Comparison of ENCODE assay signal across 26 mouse cellular contexts in genomic region chr8:97038854-97039253, GRCm38 (mm10).
DNase-seq lines count a peak whose midpoint lies in the region; ATAC-seq and TF ChIP-seq lines count a peak whose summit lies in the region.
"Had no signal": no experiment of that assay in that cellular context is flagged by ENCODE, and none has a peak within 500 bp of the region (broad histone marks: within the 10 kb centered on the region; RNA-seq: fewer than 3 reads in every experiment).

No protein-coding gene starts in this region.

- no peak overlapping the region for H3K27ac ChIP-seq in lung, postnatal 0 days (ENCODE audit: low read length)
- 0 out of 2 replicates have a peak overlapping the region, but pooled peaks have one; percentile 22 for H3K27ac ChIP-seq in limb, embryonic 11.5 days (replicated peaks; ENCODE audit: low read depth, low read length)
- H3K27ac ChIP-seq: forebrain, embryonic 10.5 days; forebrain, embryonic 13.5 days; gastrocnemius, adult 2 months; heart, embryonic 15.5 days; hindbrain, embryonic 10.5 days; hindbrain, embryonic 13.5 days had no signal

- no peaks in the 10 kb centered on the region for H3K9me3 ChIP-seq in lung, postnatal 0 days (ENCODE audit: low read length)
- H3K9me3 ChIP-seq in limb, embryonic 11.5 days (ENCODE audit: control insufficient read depth, low read length), result no peaks in the 10 kb centered on the region
- H3K9me3 ChIP-seq: forebrain, embryonic 10.5 days; forebrain, embryonic 13.5 days; heart, embryonic 12.5 days; heart, embryonic 15.5 days; hindbrain, embryonic 10.5 days; hindbrain, embryonic 13.5 days had no signal

- no peak overlapping the region for H3K9ac ChIP-seq in lung, postnatal 0 days (replicated peaks; ENCODE audit: low read depth)
- H3K9ac ChIP-seq in limb, embryonic 11.5 days (ENCODE audit: low read length), result no peak overlapping the region
- H3K9ac ChIP-seq: forebrain, embryonic 13.5 days; heart, embryonic 12.5 days; heart, embryonic 15.5 days; hindbrain, embryonic 13.5 days had no signal

- TF ChIP-seq CTCF in lung, postnatal 0 days (IDR thresholded peaks at IDR 0.05), result no peak

- no peak overlapping the region for H3K4me3 ChIP-seq in lung, postnatal 0 days (ENCODE audit: low read depth, low read length)
- no peak overlapping the region for H3K4me3 ChIP-seq in limb, embryonic 11.5 days (ENCODE audit: low read depth, low read length)
- H3K4me3 ChIP-seq: forebrain, embryonic 10.5 days; forebrain, embryonic 13.5 days; gastrocnemius, adult 2 months; heart, embryonic 12.5 days; heart, embryonic 15.5 days; hindbrain, embryonic 10.5 days; hindbrain, embryonic 13.5 days had no signal

- no peaks in the 10 kb centered on the region for H3K27me3 ChIP-seq in lung, postnatal 0 days (replicated peaks; ENCODE audit: insufficient read depth, low read length)
- no peaks in the 10 kb centered on the region for H3K27me3 ChIP-seq in limb, embryonic 11.5 days (ENCODE audit: control insufficient read depth, insufficient read depth, low read length)
- H3K27me3 ChIP-seq: forebrain, embryonic 13.5 days; heart, embryonic 12.5 days; heart, embryonic 15.5 days; hindbrain, embryonic 13.5 days had no signal

- peak; percentile 13 for DNase-seq in embryo, embryonic 11 days
- no peak for DNase-seq in embryo, embryonic 9.5 days (ENCODE audit: extremely low spot score)
- peak; percentile 8 for DNase-seq in lung, postnatal 0 days (ENCODE audit: low spot score)
- no peak for DNase-seq in lung, postnatal 25 days (ENCODE audit: low spot score)
- DNase-seq in forelimb bud, embryonic 11.5 days (ENCODE audit: low read depth, low spot score), result peak; percentile 85
- DNase-seq in limb, embryonic 11.5 days (ENCODE audit: low spot score), result peak; percentile 41
- DNase-seq in cerebellum, adult 18-20 months, result no peak
- DNase-seq: adrenal gland, adult 8-10 months; adrenal gland, postnatal 25 days; cerebellum, adult 11-12 months; cerebellum, adult 9-11 months; cerebellum, postnatal 25 days; gastrocnemius, adult 2 months; gastrocnemius, postnatal 25 days; heart, adult 18-20 months; heart, postnatal 10 days; heart, postnatal 36 days had no signal

- no peak overlapping the region for H3K4me2 ChIP-seq in lung, postnatal 0 days (replicated peaks; ENCODE audit: low read depth, low read length)
- no peak overlapping the region for H3K4me2 ChIP-seq in limb, embryonic 11.5 days (ENCODE audit: low read depth, severe bottlenecking)
- H3K4me2 ChIP-seq: forebrain, embryonic 13.5 days; heart, embryonic 12.5 days; heart, embryonic 15.5 days; hindbrain, embryonic 13.5 days had no signal

- 46% methylated on average over 5 of the region's 5 CpGs for WGBS in lung, postnatal 0 days
- WGBS in limb, embryonic 11.5 days, result 14% methylated on average over 5 of the region's 5 CpGs

- ATAC-seq in lung, postnatal 0 days, result no peak
- peak; percentile 82 for ATAC-seq in limb, embryonic 11.5 days (ENCODE audit: insufficient number of reproducible peaks, low FRiP score, low TSS enrichment, low read depth)
- ATAC-seq: activated CD4-positive, CD25-positive, alpha-beta regulatory T cell, adult 4 months; forebrain, embryonic 13.5 days; forebrain, embryonic 16.5 days; hindbrain, embryonic 16.5 days had no signal

- H3K4me1 ChIP-seq in lung, postnatal 0 days (ENCODE audit: insufficient read depth, low read depth, low read length), result no peaks in the 10 kb centered on the region
- H3K4me1 ChIP-seq in limb, embryonic 11.5 days (ENCODE audit: control insufficient read depth, insufficient read depth, low read length), result 0 out of 2 replicates have a peak, but pooled peaks cover 4% of the 10 kb centered on the region
- H3K4me1 ChIP-seq: forebrain, embryonic 10.5 days; forebrain, embryonic 13.5 days; heart, embryonic 12.5 days; heart, embryonic 15.5 days; hindbrain, embryonic 10.5 days; hindbrain, embryonic 13.5 days had no signal

- no peak for TF ChIP-seq EP300 in lung, postnatal 0 days (IDR thresholded peaks at IDR 0.05)

- no peaks in the 10 kb centered on the region for H3K36me3 ChIP-seq in lung, postnatal 0 days (ENCODE audit: insufficient read depth, low read length)
- H3K36me3 ChIP-seq in limb, embryonic 11.5 days (ENCODE audit: control insufficient read depth, insufficient read depth, low read length), result no peaks in the 10 kb centered on the region
- H3K36me3 ChIP-seq: forebrain, embryonic 10.5 days; heart, embryonic 12.5 days; heart, embryonic 15.5 days; hindbrain, embryonic 10.5 days; hindbrain, embryonic 13.5 days had no signal

Comparison
In these comparisons a context has a peak if more than half of its experiments do, and no peak if none do; other contexts are left out.
1. DNase-seq: peak in embryo, embryonic 11 days (single experiment), lung, postnatal 0 days (single experiment), forelimb bud, embryonic 11.5 days (single experiment) and limb, embryonic 11.5 days (single experiment); none in embryo, embryonic 9.5 days (single experiment), lung, postnatal 25 days (single experiment) and cerebellum, adult 18-20 months (0 of 2).